Mouse (Mus musculus): ENCODE results near the gene Thtpa.

DNA sequence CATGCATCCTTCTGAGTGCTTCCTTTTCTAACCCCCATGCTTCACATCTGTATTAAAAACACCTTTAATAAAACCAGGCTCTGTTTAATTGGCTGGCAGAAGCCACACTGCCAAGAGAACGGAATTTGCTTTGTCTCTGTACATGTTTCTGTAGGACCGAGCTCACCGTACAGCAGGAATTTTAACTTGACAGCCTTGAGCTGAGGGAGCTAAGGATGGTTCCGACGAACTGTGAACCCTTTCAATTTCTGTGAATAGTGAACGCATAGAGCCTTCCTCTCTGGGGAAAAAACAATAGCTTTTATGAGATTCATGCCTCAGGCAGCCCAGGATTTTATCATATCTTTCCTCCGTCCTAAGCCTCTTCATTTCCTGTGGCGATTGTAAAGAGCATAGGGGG lies 27.8 kb downstream of the Thtpa start:
- TF ChIP-seq CTCF (IDR thresholded peaks at IDR 0.05; ENCODE audit: control insufficient read depth, insufficient read depth, insufficient read length) (no peak), MAX (IDR thresholded peaks at IDR 0.05) (no peak)
